Mouse (Mus musculus): Measurements from ENCODE around the gene Gm43951. TPM values are rescaled to one million over a fixed set of nuclear protein-coding genes. Genes with fewer than 3 reads are reported as not detected.

Gene Gm43951
- polyA plus RNA-seq, 1 experiment from 2014 or later = 0.15 TPM

DNA sequence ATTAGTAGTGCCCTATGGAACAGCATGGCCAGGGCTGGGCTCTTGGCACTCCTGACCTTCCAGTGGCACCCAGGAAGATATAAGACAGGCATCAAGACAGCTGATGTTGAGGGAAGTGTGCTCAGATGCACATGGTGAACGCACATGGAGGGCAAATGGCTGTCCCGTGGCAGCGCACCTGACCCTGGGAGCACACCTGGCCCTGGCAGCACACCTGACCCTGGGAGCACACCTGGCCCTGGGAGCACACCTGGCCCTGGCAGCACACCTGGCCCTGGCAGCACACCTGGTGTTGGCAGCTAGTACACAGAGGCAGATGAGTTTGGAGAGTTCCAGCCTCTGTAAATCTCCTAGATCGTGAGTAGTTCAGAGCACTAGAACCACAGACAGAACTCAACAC, 21.9 kb upstream of the Gm43951 start:
- Histone ChIP-seq H3K9me3 (replicated peaks; ENCODE audit: control insufficient read depth, low read length) (no peaks in the 10 kb centered on the region), H3K4me1 (ENCODE audit: control insufficient read depth, insufficient read depth, low read length) (0 out of 2 replicates have a peak, but pooled peaks cover 3% of the 10 kb centered on the region), H3K36me3 (ENCODE audit: control insufficient read depth, insufficient read depth, low read length) (no peaks in the 10 kb centered on the region), H3K9ac (ENCODE audit: low read length) (no peak overlapping the region), H3K27me3 (replicated peaks; ENCODE audit: control insufficient read depth, insufficient read depth, low read length) (no peaks in the 10 kb centered on the region), H3K27ac (ENCODE audit: low read depth, low read length) (no peak overlapping the region), H3K4me2 (ENCODE audit: low read length) (no peak overlapping the region), H3K4me3 (ENCODE audit: low read depth, low read length) (no peak overlapping the region)
- ATAC-seq (no peak), DNase-seq (ENCODE audit: low spot score) (no peak)
- 95% methylated on average over 4 of the region's 4 CpGs for WGBS

- WGBS = 92% methylated on average over 6 of the region's 6 CpGs
- H3K27me3 ChIP-seq (replicated peaks; ENCODE audit: control insufficient read depth, insufficient read depth, low read length) = no peaks in the 10 kb centered on the region
These were observed 20.3 kb upstream of the Gm43951 start for GRCm38 (mm10) chr11:72226901-72227300.

DNA sequence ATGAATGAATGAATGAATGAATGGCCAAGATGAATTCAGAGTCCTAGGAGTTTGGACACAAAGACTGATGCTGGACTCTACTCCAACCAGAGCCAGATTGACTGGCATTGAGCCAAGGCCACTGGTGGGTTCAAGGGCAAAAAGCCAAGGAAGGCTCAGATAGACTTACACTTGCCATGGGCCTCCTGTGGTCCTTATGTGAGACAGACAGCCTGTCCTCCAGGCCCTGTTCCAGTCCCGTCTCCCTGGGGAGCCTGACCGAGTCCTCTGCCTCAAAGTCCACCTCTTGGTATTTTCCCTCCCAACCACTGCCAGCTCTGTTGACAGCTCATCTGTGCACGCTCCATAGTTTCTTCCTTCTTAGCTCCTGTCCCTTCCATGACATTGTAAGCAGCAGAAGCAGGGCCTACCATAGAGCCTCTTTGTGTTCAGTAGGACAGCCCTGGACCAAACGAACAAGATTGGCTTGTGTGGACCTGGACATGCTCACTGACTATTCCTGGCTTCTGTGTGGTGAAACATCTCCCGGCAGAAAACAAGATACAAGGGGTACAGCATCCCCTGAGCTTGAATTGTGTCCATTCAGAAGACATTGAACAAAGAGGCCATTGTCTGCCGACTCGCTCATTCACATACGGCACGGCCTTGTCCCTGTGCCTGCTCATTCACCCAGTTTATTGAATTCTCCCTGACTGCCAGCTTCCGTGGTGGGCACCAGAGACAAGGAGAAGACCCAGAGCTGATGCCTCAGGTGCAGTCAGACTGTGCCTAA, 19.6 kb upstream of the Gm43951 start:
- no peaks in the 10 kb centered on the region for H3K36me3 ChIP-seq (ENCODE audit: control insufficient read depth, insufficient read depth, low read length)
- WGBS = 27% methylated on average over 10 of the region's 10 CpGs
- no peak overlapping the region for H3K9ac ChIP-seq (ENCODE audit: low read length)
- H3K27ac ChIP-seq (ENCODE audit: low read depth, low read length) = no peak overlapping the region
- 0 out of 2 replicates have a peak, but pooled peaks cover 3% of the 10 kb centered on the region for H3K4me1 ChIP-seq (ENCODE audit: control insufficient read depth, insufficient read depth, low read length)
- H3K27me3 ChIP-seq (replicated peaks; ENCODE audit: control insufficient read depth, insufficient read depth, low read length) = no peaks in the 10 kb centered on the region
- no peak for ATAC-seq
- no peak overlapping the region for H3K4me2 ChIP-seq (ENCODE audit: low read length)
- DNase-seq (ENCODE audit: low spot score) = peak; percentile 43
- H3K9me3 ChIP-seq (replicated peaks; ENCODE audit: control insufficient read depth, low read length) = no peaks in the 10 kb centered on the region
- no peak overlapping the region for H3K4me3 ChIP-seq (ENCODE audit: low read depth, low read length)

More at GRCm38 (mm10) chr11:72226901-72227300, 20.3 kb upstream of the Gm43951 start:
- Histone ChIP-seq H3K9me3 (replicated peaks; ENCODE audit: control insufficient read depth, low read length) (no peaks in the 10 kb centered on the region), H3K4me3 (ENCODE audit: low read depth, low read length) (no peak overlapping the region), H3K9ac (ENCODE audit: low read length) (no peak overlapping the region), H3K27ac (ENCODE audit: low read depth, low read length) (no peak overlapping the region), H3K4me1 (ENCODE audit: control insufficient read depth, insufficient read depth, low read length) (0 out of 2 replicates have a peak, but pooled peaks cover 3% of the 10 kb centered on the region), H3K36me3 (ENCODE audit: control insufficient read depth, insufficient read depth, low read length) (no peaks in the 10 kb centered on the region), H3K4me2 (ENCODE audit: low read length) (no peak overlapping the region)
- DNase-seq (ENCODE audit: low spot score) (no peak), ATAC-seq (no peak)

DNA sequence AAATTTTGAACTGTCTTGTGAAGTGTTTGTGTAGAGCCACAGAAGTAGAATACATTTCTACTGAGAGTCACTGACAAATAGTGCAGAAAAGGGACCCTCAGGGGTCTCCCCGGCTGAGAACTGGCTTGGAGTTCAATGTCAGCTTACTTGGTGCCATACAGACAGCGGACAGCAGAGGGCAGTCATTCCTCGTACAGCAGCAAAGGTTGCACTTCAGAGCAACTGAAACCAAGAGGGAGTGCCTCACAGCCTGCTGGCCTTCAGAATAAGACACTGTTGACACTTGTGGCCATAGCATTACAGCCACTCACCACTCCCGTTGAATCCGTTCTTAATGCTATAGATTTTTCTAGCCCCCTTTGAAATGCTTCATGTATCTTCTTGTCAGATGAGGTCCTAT, 18.2 kb upstream of the Gm43951 start:
- Histone ChIP-seq H3K27ac (ENCODE audit: low read depth, low read length) (no peak overlapping the region), H3K9me3 (replicated peaks; ENCODE audit: control insufficient read depth, low read length) (no peaks in the 10 kb centered on the region), H3K36me3 (ENCODE audit: control insufficient read depth, insufficient read depth, low read length) (no peaks in the 10 kb centered on the region), H3K4me3 (ENCODE audit: low read depth, low read length) (no peak overlapping the region), H3K4me2 (ENCODE audit: low read length) (no peak overlapping the region), H3K4me1 (ENCODE audit: control insufficient read depth, insufficient read depth, low read length) (0 out of 2 replicates have a peak, but pooled peaks cover 3% of the 10 kb centered on the region), H3K27me3 (replicated peaks; ENCODE audit: control insufficient read depth, insufficient read depth, low read length) (no peaks in the 10 kb centered on the region), H3K9ac (ENCODE audit: low read length) (no peak overlapping the region)
- no peak for ATAC-seq
- WGBS = 16% methylated on average over 5 of the region's 5 CpGs
- peak; percentile 80 for DNase-seq (ENCODE audit: low spot score)

- Histone ChIP-seq H3K4me3 (ENCODE audit: low read depth, low read length) (no peak overlapping the region), H3K27ac (ENCODE audit: low read depth, low read length) (no peak overlapping the region), H3K4me2 (ENCODE audit: low read length) (no peak overlapping the region), H3K36me3 (ENCODE audit: control insufficient read depth, insufficient read depth, low read length) (peaks cover 5% of the 10 kb centered on the region; the same call in 1 of the 2 replicates), H3K9me3 (replicated peaks; ENCODE audit: control insufficient read depth, low read length) (no peaks in the 10 kb centered on the region), H3K9ac (ENCODE audit: low read length) (no peak overlapping the region), H3K4me1 (ENCODE audit: control insufficient read depth, insufficient read depth, low read length) (0 out of 2 replicates have a peak, but pooled peaks cover 3% of the 10 kb centered on the region), H3K27me3 (replicated peaks; ENCODE audit: control insufficient read depth, insufficient read depth, low read length) (no peaks in the 10 kb centered on the region)
- ATAC-seq = no peak
- WGBS = 71% methylated on average over 4 of the region's 4 CpGs
- no peak for DNase-seq (ENCODE audit: low spot score)
These were observed 16.8 kb upstream of the Gm43951 start for GRCm38 (mm10) chr11:72223414-72223813.

DNA sequence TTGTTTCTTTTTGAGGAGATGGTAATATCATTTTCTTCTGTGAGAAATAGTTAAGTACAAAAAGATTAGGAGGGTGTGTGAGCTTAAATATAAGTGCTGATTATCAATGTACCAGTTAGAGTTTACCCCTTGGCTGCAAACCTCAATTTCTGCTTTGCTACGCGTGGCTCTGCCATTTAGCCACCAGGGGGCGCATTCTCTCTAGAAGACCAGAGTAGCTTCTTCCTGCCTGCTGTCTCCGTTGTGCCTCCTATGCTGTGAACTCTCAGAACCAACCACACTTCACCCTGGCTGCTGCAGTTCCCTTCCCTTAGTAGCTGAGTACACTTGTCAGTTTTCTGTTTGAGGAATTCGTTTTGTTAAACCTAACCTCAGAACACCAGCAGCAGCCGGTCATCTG, 14.6 kb upstream of the Gm43951 start:
- Histone ChIP-seq H3K4me1 (ENCODE audit: control insufficient read depth, insufficient read depth, low read length) (0 out of 2 replicates have a peak, but pooled peaks cover 7% of the 10 kb centered on the region), H3K9me3 (replicated peaks; ENCODE audit: control insufficient read depth, low read length) (no peaks in the 10 kb centered on the region), H3K27ac (ENCODE audit: low read depth, low read length) (no peak overlapping the region), H3K4me2 (ENCODE audit: low read length) (no peak overlapping the region), H3K4me3 (ENCODE audit: low read depth, low read length) (no peak overlapping the region), H3K9ac (ENCODE audit: low read length) (no peak overlapping the region), H3K36me3 (ENCODE audit: control insufficient read depth, insufficient read depth, low read length) (peaks cover 5% of the 10 kb centered on the region; the same call in 1 of the 2 replicates), H3K27me3 (replicated peaks; ENCODE audit: control insufficient read depth, insufficient read depth, low read length) (no peaks in the 10 kb centered on the region)
- DNase-seq (ENCODE audit: low spot score) (peak; percentile 85), ATAC-seq (no peak)
- 16% methylated on average over 6 of the region's 6 CpGs for WGBS

GRCm38 (mm10) chr11:72217116-72217515, 10.5 kb upstream of the Gm43951 start:
- 91% methylated on average over 5 of the region's 5 CpGs for WGBS
- DNase-seq (ENCODE audit: low spot score) (no peak), ATAC-seq (no peak)
- Histone ChIP-seq H3K9ac (ENCODE audit: low read length) (no peak overlapping the region), H3K4me2 (ENCODE audit: low read length) (no peak overlapping the region), H3K4me1 (ENCODE audit: control insufficient read depth, insufficient read depth, low read length) (0 out of 2 replicates have a peak, but pooled peaks cover 9% of the 10 kb centered on the region), H3K9me3 (replicated peaks; ENCODE audit: control insufficient read depth, low read length) (no peaks in the 10 kb centered on the region), H3K36me3 (ENCODE audit: control insufficient read depth, insufficient read depth, low read length) (peaks cover 10% of the 10 kb centered on the region), H3K4me3 (ENCODE audit: low read depth, low read length) (no peak overlapping the region), H3K27me3 (replicated peaks; ENCODE audit: control insufficient read depth, insufficient read depth, low read length) (no peaks in the 10 kb centered on the region), H3K27ac (ENCODE audit: low read depth, low read length) (no peak overlapping the region)

DNA sequence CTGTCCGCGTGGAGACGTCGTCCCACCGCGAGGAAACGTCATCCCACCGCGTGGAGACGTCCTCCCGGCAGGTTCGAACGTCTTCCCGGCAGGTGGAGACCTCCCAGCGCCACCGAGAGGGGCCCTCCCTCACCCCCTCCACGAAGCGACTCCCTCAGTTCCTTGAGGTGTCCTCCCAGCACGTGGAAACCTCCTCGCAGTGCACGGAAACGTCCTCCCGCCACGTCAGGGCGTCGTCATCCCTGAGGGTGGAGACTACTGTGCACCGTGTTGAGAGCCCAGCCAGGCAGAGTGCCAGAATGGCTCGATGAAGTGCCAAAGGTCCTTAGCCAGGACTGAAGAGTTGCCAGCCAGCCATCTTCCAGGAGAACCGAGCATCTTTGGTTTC, 8.8 kb upstream of the Gm43951 start, which contains the start of gene Med31:
Gene Med31, minus strand, starts transcription at position 183 of the 388 bp plus-strand sequence.
- Histone ChIP-seq H3K27me3 (replicated peaks; ENCODE audit: control insufficient read depth, insufficient read depth, low read length) (no peaks in the 10 kb centered on the region), H3K4me3 (ENCODE audit: low read depth, low read length) (peak within 1 kb of the TSS; percentile 48), H3K36me3 (ENCODE audit: control insufficient read depth, insufficient read depth, low read length) (peaks cover 27% of the 10 kb centered on the region), H3K4me1 (ENCODE audit: control insufficient read depth, insufficient read depth, low read length) (0 out of 2 replicates have a peak, but pooled peaks cover 9% of the 10 kb centered on the region), H3K9me3 (replicated peaks; ENCODE audit: control insufficient read depth, low read length) (no peaks in the 10 kb centered on the region), H3K9ac (ENCODE audit: low read length) (peak within 1 kb of the TSS; percentile 74), H3K4me2 (ENCODE audit: low read length) (peak within 1 kb of the TSS; percentile 94), H3K27ac (ENCODE audit: low read depth, low read length) (peak within 1 kb of the TSS; percentile 72)
- peak; percentile 80 for ATAC-seq
- 2% methylated on average over 29 of the region's 29 CpGs for WGBS
- DNase-seq (ENCODE audit: low spot score) = peak; percentile 85

Data from forebrain, embryonic 14.5 days (tissue).